Mouse (Mus musculus): Measurements from ENCODE around the gene Rps6kb2. TPM values are rescaled to one million over a fixed set of nuclear protein-coding genes. Genes with fewer than 3 reads are reported as not detected.
"Not testable (repeated sequence)": the region's sequence is repeated elsewhere in the genome, so short reads cannot be mapped to it uniquely, and the experiment has no call there.

Gene Rps6kb2
- total RNA-seq, 1 experiment from 2014 or later, result 45.2 TPM

GRCm38 (mm10) chr19:4147022-4147405 lies 16.1 kb downstream of the Rps6kb2 start:
- ATAC-seq (ENCODE audit: extremely low read depth, insufficient number of reproducible peaks, low FRiP score, poor library complexity, severe bottlenecking), result no peak

GRCm38 (mm10) chr19:4146366-4147021 lies 16.7 kb downstream of the Rps6kb2 start:
- ATAC-seq (ENCODE audit: extremely low read depth, insufficient number of reproducible peaks, low FRiP score, poor library complexity, severe bottlenecking), result no peak

- ATAC-seq (ENCODE audit: extremely low read depth, insufficient number of reproducible peaks, low FRiP score, poor library complexity, severe bottlenecking), result no peak
Observed at GRCm38 (mm10) chr19:4145936-4146335, 17.2 kb downstream of the Rps6kb2 start.

GRCm38 (mm10) chr19:4144550-4145498 lies 18.3 kb downstream of the Rps6kb2 start:
- no peak for ATAC-seq (ENCODE audit: extremely low read depth, insufficient number of reproducible peaks, low FRiP score, poor library complexity, severe bottlenecking)

- no peak for ATAC-seq (ENCODE audit: extremely low read depth, insufficient number of reproducible peaks, low FRiP score, poor library complexity, severe bottlenecking)
Observed at GRCm38 (mm10) chr19:4143759-4144268, 19.3 kb downstream of the Rps6kb2 start, which contains the start of gene Cabp4. Gene Cabp4, minus strand, starts transcription at chr19:4144033.

- no peak for ATAC-seq (ENCODE audit: extremely low read depth, insufficient number of reproducible peaks, low FRiP score, poor library complexity, severe bottlenecking)
Observed at GRCm38 (mm10) chr19:4142416-4143173, 20.6 kb downstream of the Rps6kb2 start.

GRCm38 (mm10) chr19:4140147-4140546 lies 23.0 kb downstream of the Rps6kb2 start:
- ATAC-seq (ENCODE audit: extremely low read depth, insufficient number of reproducible peaks, low FRiP score, poor library complexity, severe bottlenecking), result no peak

GRCm38 (mm10) chr19:4139446-4139845 lies 23.7 kb downstream of the Rps6kb2 start, which contains the start of gene Gpr152:
Gene Gpr152, plus strand, starts transcription at chr19:4139787.
- ATAC-seq (ENCODE audit: extremely low read depth, insufficient number of reproducible peaks, low FRiP score, poor library complexity, severe bottlenecking), result no peak

- ATAC-seq (ENCODE audit: extremely low read depth, insufficient number of reproducible peaks, low FRiP score, poor library complexity, severe bottlenecking), result peak; percentile 27; the same call in 1 of the 2 replicates
Observed at GRCm38 (mm10) chr19:4137913-4138312, 25.2 kb downstream of the Rps6kb2 start.

GRCm38 (mm10) chr19:4136463-4136862 lies 26.7 kb downstream of the Rps6kb2 start:
- ATAC-seq (ENCODE audit: extremely low read depth, insufficient number of reproducible peaks, low FRiP score, poor library complexity, severe bottlenecking), result no peak

- ATAC-seq (ENCODE audit: extremely low read depth, insufficient number of reproducible peaks, low FRiP score, poor library complexity, severe bottlenecking), result peak; percentile 71
Observed at GRCm38 (mm10) chr19:4135963-4136345, 27.2 kb downstream of the Rps6kb2 start.

GRCm38 (mm10) chr19:4135229-4135962 lies 27.8 kb downstream of the Rps6kb2 start:
- ATAC-seq (ENCODE audit: extremely low read depth, insufficient number of reproducible peaks, low FRiP score, poor library complexity, severe bottlenecking), result not testable (repeated sequence)

GRCm38 (mm10) chr19:4134354-4134753 lies 28.8 kb downstream of the Rps6kb2 start:
- no peak for ATAC-seq (ENCODE audit: extremely low read depth, insufficient number of reproducible peaks, low FRiP score, poor library complexity, severe bottlenecking)

GRCm38 (mm10) chr19:4131768-4132167 lies 31.4 kb downstream of the Rps6kb2 start:
- ATAC-seq (ENCODE audit: extremely low read depth, insufficient number of reproducible peaks, low FRiP score, poor library complexity, severe bottlenecking), result no peak

GRCm38 (mm10) chr19:4131075-4131474 lies 32.1 kb downstream of the Rps6kb2 start:
- no peak for ATAC-seq (ENCODE audit: extremely low read depth, insufficient number of reproducible peaks, low FRiP score, poor library complexity, severe bottlenecking)

- no peak for ATAC-seq (ENCODE audit: extremely low read depth, insufficient number of reproducible peaks, low FRiP score, poor library complexity, severe bottlenecking)
Observed at GRCm38 (mm10) chr19:4130106-4130505, 33.0 kb downstream of the Rps6kb2 start.

GRCm38 (mm10) chr19:4129462-4129861 lies 33.7 kb downstream of the Rps6kb2 start:
- no peak for ATAC-seq (ENCODE audit: extremely low read depth, insufficient number of reproducible peaks, low FRiP score, poor library complexity, severe bottlenecking)

GRCm38 (mm10) chr19:4126759-4127495 lies 36.2 kb downstream of the Rps6kb2 start:
- no peak for ATAC-seq (ENCODE audit: extremely low read depth, insufficient number of reproducible peaks, low FRiP score, poor library complexity, severe bottlenecking)
